Mouse (Mus musculus) lung, embryonic 16.5 days (tissue): ENCODE results near the gene Zranb3. TPM values are rescaled to one million over a fixed set of nuclear protein-coding genes. Genes with fewer than 3 reads are reported as not detected.

Source experiments
- ATAC-seq: fragments of 200-750 bp; cut with Nextera tagmentation; 2 replicates; pipeline ENCODE4 v1.8.0; 2017; ENCODE audit warnings: low read depth, mild to moderate bottlenecking, moderate library complexity
- H3K27ac ChIP-seq: fragments of 300-500 bp; sonication (generic); 2 replicates; pipeline ENCODE4 v1.5.1; 2014; ENCODE audit warnings: mild to moderate bottlenecking, control low read depth, low read length
- H3K27me3 ChIP-seq: fragments of 300-500 bp; sonication (generic); 2 replicates; pipeline ENCODE4 v1.6.1; 2014; ENCODE audit warnings: low read depth, low read length, mixed read lengths; ENCODE audit not compliant: control insufficient read depth, insufficient read depth
- H3K36me3 ChIP-seq: fragments of 300-500 bp; sonication (generic); 2 replicates; pipeline ENCODE4 v1.6.1; 2014; ENCODE audit warnings: low read length; ENCODE audit not compliant: control insufficient read depth, insufficient read depth
- H3K4me1 ChIP-seq: fragments of 300-500 bp; sonication (generic); replicated peaks from 2 replicates; pipeline ENCODE4 v1.6.1; 2014; ENCODE audit warnings: low read length, mixed read lengths; ENCODE audit not compliant: control insufficient read depth, insufficient read depth
- H3K4me2 ChIP-seq: fragments of 300-500 bp; sonication (generic); 2 replicates; pipeline ENCODE4 v1.6.1; 2014; ENCODE audit warnings: low read depth, low read length, control low read depth
- H3K4me3 ChIP-seq: fragments of 300-500 bp; sonication (generic); 2 replicates; pipeline ENCODE4 v1.5.1; 2014; ENCODE audit warnings: mild to moderate bottlenecking, low read length, control low read depth
- H3K9ac ChIP-seq: fragments of 300-500 bp; sonication (generic); 2 replicates; pipeline ENCODE4 v1.6.1; 2014; ENCODE audit warnings: low read length, control low read depth
- H3K9me3 ChIP-seq: fragments of 300-500 bp; sonication (generic); 2 replicates; pipeline ENCODE4 v1.6.1; 2016; ENCODE audit warnings: low read length; ENCODE audit not compliant: control insufficient read depth
- WGBS: fragments of 180-500 bp; shearing (Covaris S2); extraction: QIAGEN DNeasy Blood & Tissue Kit; methylation state at CpG from one replicate; pipeline ENCODE4 v1.1.7; 2014; 5-methylcytosine and 5-hydroxymethylcytosine counted together
- polyA plus RNA-seq: library from polyadenylated mRNA; unstranded; fragments of >200 nt; fragmentation: Nextera tagmentation; extraction: Ambion mirVana; gene quantifications from 2 replicates; pipeline ENCODE4 v1.2.1, GENCODE M21; 2015

Zranb3 gene
- polyA plus RNA-seq, 1 experiment from 2014 or later, result 12.1 TPM

DNA sequence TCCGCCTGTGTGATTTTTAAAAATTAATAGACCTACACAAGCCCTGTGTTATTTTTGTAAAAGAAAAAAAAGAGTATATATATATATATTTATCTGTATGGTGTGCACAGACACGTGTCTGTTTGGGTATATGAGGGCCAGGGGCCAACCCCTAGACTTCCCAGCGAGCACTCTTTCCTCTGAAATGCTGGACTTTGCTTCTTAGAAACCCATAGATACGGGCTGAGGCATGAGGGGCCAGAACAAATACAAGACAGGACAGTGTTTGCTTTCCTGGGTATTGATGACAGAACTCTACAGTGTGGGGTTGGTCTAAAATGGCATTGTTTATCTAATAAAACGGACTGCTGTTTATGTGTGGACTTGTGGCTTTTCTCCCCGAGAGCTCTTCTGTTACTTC, 159.3 kb downstream of the Zranb3 start:
- WGBS, result 49% methylated on average over 6 of the region's 6 CpGs
- H3K36me3 ChIP-seq, result peaks cover 38% of the 10 kb centered on the region

DNA sequence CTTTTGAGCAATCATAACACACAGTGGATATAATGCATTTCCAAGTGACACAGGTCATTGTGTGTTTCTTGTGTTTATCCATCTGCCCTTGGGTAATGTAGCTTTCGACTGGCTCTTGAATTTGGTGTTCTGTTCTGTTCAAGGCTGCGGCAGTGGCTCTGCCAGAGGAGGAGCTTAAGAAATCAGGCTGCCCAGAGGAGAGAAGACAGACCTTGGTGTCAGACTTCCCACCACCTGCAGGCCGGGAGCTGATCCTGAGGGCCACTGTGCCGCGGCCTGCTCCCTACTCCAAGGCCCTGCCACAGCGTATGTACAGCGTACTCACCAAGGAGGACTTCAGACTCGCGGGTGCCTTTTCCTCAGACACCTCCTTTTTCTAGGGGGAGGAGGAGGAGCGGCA, 160.6 kb downstream of the Zranb3 start:
- no peak overlapping the region for H3K4me3 ChIP-seq
- H3K27ac ChIP-seq, result no peak overlapping the region
- ATAC-seq, result no peak
- H3K27me3 ChIP-seq, result no peaks in the 10 kb centered on the region
- no peak overlapping the region for H3K9ac ChIP-seq
- H3K36me3 ChIP-seq, result peaks cover 46% of the 10 kb centered on the region
- H3K9me3 ChIP-seq, result peaks cover 11% of the 10 kb centered on the region
- H3K4me2 ChIP-seq, result no peak overlapping the region
- WGBS, result 89% methylated on average over 9 of the region's 10 CpGs
- H3K4me1 ChIP-seq, result peaks cover 8% of the 10 kb centered on the region; the same call in 1 of the 2 replicates

More for the DNA sequence above, 159.3 kb downstream of the Zranb3 start:
- H3K4me3 ChIP-seq, result no peak overlapping the region
- H3K9me3 ChIP-seq, result peaks cover 14% of the 10 kb centered on the region
- H3K4me2 ChIP-seq, result no peak overlapping the region
- ATAC-seq, result no peak
- no peak overlapping the region for H3K9ac ChIP-seq
- H3K27ac ChIP-seq, result no peak overlapping the region
- H3K4me1 ChIP-seq, result peaks cover 8% of the 10 kb centered on the region; the same call in 1 of the 2 replicates
- no peaks in the 10 kb centered on the region for H3K27me3 ChIP-seq

DNA sequence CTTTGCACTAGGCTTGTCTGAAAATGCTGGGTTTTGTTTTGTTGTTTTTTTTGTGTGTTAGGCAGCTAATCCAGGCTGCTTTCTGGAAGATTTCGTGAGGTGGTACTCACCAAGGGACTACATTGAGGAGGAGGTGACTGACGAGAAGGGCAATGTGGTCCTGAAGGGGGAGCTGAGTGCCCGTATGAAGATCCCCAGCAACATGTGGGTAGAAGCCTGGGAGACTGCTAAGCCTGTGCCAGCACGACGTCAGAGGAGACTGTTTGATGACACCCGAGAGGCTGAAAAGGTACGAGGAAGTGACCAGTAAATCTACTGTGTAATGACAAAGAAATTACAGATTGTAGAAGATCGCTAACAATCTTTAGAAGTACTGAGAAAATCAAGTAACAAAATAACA, 165.6 kb downstream of the Zranb3 start:
- Histone ChIP-seq H3K36me3 (peaks cover 46% of the 10 kb centered on the region), H3K27ac (no peak overlapping the region), H3K9me3 (peaks cover 11% of the 10 kb centered on the region), H3K4me2 (no peak overlapping the region), H3K27me3 (no peaks in the 10 kb centered on the region), H3K9ac (no peak overlapping the region), H3K4me1 (no peaks in the 10 kb centered on the region), H3K4me3 (no peak overlapping the region)
- ATAC-seq, result no peak
- 72% methylated on average over 8 of the region's 8 CpGs for WGBS

DNA sequence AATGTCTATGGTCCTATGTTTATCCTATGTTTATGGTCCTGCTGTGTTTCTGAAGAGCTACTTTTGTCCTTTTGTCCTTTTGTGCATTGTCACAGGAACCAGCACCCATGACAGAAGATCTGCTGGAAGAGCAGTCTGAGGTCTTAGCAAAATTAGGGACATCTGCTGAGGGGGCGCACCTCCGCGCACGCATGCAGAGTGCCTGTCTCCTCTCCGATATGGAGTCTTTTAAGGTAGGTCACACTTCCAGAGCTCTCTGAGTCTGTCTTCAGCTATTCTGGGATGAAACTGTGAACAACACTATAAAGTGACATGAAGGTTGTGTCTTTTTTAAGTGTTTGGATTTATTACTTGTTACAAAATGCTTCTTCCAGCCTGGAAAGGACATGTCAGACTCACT, 168.5 kb downstream of the Zranb3 start:
- Histone ChIP-seq H3K4me2 (no peak overlapping the region), H3K4me1 (no peaks in the 10 kb centered on the region), H3K4me3 (no peak overlapping the region), H3K27ac (no peak overlapping the region), H3K36me3 (peaks cover 32% of the 10 kb centered on the region), H3K9ac (no peak overlapping the region), H3K9me3 (peaks cover 7% of the 10 kb centered on the region), H3K27me3 (no peaks in the 10 kb centered on the region)
- WGBS, result 91% methylated on average over 5 of the region's 5 CpGs
- ATAC-seq, result no peak

DNA sequence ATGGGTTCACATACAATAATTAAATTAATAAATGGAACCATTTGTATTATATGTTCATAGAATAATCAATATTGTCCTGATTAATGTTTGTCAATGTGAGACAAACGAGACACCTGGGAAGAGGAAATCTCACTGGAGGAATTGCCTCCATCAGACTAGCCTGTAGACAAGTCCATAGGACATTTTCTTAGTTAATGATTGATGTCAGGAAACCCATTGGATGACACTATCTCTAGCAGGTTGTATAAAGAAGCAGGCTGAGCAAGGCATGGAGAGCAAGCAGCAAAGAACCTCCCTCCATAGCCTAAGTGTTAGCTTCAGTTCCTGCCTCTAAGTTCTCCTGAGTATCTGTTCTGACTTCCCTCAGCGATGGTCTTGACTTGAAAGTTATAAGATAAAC, 169.4 kb downstream of the Zranb3 start:
- Histone ChIP-seq H3K4me1 (no peaks in the 10 kb centered on the region), H3K36me3 (peaks cover 23% of the 10 kb centered on the region), H3K9me3 (no peaks in the 10 kb centered on the region), H3K9ac (no peak overlapping the region), H3K4me2 (no peak overlapping the region), H3K4me3 (no peak overlapping the region), H3K27me3 (no peaks in the 10 kb centered on the region), H3K27ac (no peak overlapping the region)
- no peak for ATAC-seq
- 89% methylated on average over 2 of the region's 2 CpGs for WGBS

DNA sequence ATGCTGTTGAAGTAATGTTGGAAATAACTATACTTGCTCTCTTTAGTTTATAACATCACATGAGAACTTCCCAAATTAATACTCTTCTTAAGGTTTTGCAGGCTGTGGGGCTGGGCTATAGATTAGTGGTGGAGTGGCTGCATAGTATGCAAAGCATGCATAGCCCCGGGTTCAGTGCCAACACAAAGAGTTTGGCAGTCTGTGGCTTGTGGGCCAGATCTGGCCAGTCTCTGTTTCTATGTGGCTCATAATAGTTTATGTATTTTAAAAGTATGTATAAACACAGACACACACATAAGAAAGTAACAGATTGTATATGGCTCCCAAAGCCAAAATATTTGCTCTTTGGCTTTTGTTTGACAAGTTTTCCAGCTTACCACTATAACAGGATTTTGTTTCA, 187.0 kb downstream of the Zranb3 start:
- ATAC-seq, result peak; percentile 83
- Histone ChIP-seq H3K4me3 (no peak overlapping the region), H3K36me3 (peaks cover 7% of the 10 kb centered on the region; the same call in 1 of the 2 replicates), H3K27me3 (no peaks in the 10 kb centered on the region), H3K9me3 (no peaks in the 10 kb centered on the region), H3K4me1 (peaks cover 4% of the 10 kb centered on the region), H3K4me2 (no peak overlapping the region), H3K27ac (no peak overlapping the region), H3K9ac (no peak overlapping the region)
- 23% methylated on average over 1 of the region's 1 CpGs for WGBS

DNA sequence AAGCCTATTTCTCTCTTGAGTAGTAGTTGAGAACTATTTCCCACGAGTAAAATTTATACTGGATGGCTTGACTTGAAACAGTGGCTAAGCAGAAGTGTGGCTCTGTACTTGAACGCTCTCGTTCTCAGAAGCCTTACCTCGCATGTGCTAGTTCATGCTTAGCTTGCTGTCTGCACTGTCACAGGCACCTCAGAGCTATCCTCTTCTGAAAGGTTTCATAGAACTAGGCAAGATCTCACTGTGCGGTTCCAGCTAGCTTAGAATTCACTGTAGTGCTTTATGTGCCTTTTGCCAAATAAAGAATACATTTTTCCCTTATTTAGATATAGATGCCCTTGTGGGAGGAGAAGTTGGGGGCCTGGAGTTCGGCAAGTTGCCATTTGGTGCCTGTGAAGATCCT, 187.5 kb downstream of the Zranb3 start:
- Histone ChIP-seq H3K4me1 (peaks cover 4% of the 10 kb centered on the region), H3K4me2 (no peak overlapping the region), H3K27ac (peak overlapping the region; percentile 50; the same call in 1 of the 2 replicates), H3K36me3 (peaks cover 6% of the 10 kb centered on the region; the same call in 1 of the 2 replicates), H3K9ac (no peak overlapping the region), H3K4me3 (no peak overlapping the region), H3K27me3 (no peaks in the 10 kb centered on the region), H3K9me3 (no peaks in the 10 kb centered on the region)
- WGBS, result 65% methylated on average over 6 of the region's 6 CpGs
- ATAC-seq, result peak; percentile 17; the same call in 1 of the 2 replicates

DNA sequence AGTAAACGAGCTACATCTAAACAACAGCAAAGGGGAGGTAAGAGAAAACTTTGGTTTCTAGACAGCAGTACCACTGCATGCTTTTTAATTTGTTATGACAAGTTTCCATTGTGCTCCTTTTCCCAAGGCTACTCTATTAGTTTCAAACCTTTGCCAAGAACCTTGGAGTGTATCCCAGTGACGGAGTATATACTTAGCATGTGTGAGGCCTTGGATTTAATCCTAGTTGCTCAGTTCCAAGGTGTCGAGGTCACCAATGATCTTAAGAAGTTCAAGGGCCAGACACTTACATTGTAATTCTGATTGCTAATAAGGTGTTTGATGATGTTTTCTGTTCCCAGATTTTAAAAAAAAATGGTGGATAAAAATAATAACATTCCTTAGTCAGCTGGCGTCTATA, 189.7 kb downstream of the Zranb3 start:
- no peak overlapping the region for H3K9ac ChIP-seq
- no peaks in the 10 kb centered on the region for H3K9me3 ChIP-seq
- peaks cover 4% of the 10 kb centered on the region for H3K4me1 ChIP-seq
- H3K27ac ChIP-seq, result no peak overlapping the region
- peak; percentile 91 for ATAC-seq
- WGBS, result 61% methylated on average over 4 of the region's 4 CpGs
- H3K27me3 ChIP-seq, result no peaks in the 10 kb centered on the region
- H3K4me3 ChIP-seq, result no peak overlapping the region
- H3K36me3 ChIP-seq, result no peaks in the 10 kb centered on the region
- no peak overlapping the region for H3K4me2 ChIP-seq

DNA sequence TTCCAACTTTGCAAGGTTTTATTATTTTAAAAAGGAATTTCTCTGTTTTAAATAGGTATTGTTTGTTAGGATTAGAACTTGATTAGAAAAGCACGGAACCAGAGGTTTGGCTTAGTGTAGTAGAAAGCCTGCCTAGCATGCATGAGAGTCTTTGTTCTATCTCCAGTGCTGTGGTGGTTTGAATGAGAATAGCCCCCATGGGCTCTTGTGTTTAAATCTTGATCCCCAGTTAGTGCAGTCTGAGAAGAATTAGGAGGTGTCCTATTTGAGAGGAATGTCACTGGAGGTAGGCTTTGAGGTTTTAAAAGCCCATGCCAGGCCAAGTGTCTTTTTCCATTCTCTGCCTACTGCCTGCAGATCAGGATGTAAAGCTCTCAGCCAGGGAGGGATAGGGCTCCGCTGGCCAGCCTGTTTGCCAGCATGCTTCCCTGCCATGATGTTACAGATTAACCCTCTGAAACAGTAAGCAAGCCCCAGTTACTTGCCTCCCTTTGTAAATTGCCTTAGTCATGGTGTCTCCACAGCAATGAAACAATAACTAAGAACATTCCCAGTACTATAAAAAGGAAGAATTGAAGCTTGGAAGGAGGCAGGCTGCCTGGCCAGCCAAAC, 198.0 kb downstream of the Zranb3 start:
- WGBS, result 81% methylated on average over 2 of the region's 2 CpGs
- ATAC-seq, result no peak
- peaks cover 6% of the 10 kb centered on the region; the same call in 1 of the 2 replicates for H3K36me3 ChIP-seq

More for the DNA sequence above, 198.0 kb downstream of the Zranb3 start:
- H3K4me2 ChIP-seq, result no peak overlapping the region
- no peak overlapping the region for H3K9ac ChIP-seq
- no peak overlapping the region for H3K27ac ChIP-seq
- no peaks in the 10 kb centered on the region for H3K4me1 ChIP-seq
- H3K27me3 ChIP-seq, result no peaks in the 10 kb centered on the region
- H3K9me3 ChIP-seq, result no peaks in the 10 kb centered on the region
- H3K4me3 ChIP-seq, result no peak overlapping the region
